Mouse (Mus musculus): ENCODE results near the gene A730015C16Rik.
A peak's percentile ranks its signal among the peaks of the same experiment; 100 is the strongest.

Gene A730015C16Rik

DNA sequence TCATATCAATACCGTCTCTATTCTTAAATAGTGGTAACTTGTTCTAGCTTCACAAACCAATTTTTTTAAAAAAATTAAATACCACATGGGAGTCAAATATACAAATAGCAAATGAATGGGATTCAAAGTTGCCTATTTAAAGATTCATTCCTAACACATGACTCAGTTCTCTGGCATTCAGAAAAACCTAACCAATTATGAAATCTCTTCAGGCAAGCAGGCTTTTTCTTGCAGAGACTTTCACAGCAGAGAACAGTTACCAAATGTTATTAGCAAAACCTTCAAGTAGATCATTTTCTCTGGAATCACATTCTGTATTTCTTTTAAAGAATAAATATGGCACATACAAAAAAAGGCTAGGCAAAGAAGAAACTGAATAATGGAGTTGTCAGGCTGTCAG lies 17.7 kb downstream of the A730015C16Rik start:
- no peak for DNase-seq (ENCODE audit: low spot score in 2 of 2)

DNA sequence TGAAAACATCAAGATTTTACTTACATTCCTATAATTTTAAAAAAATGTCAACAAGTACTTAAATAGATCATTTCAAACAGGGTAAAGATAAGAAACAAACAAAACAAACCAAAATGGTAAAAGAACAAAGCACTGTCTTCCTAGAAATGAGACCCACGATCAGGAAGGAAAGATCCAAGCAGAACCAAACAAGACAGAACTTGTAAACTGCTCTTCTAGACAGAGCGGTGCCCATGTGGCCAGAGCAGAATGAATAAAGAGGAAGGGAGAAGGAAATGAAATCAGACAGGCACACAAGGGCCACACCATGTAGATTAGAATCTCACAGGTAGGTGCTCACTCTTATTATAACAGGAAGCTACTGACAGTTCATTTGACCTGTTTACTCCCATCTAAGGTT lies 21.8 kb downstream of the A730015C16Rik start:
- DNase-seq (ENCODE audit: low spot score in 2 of 2), result no peak

DNA sequence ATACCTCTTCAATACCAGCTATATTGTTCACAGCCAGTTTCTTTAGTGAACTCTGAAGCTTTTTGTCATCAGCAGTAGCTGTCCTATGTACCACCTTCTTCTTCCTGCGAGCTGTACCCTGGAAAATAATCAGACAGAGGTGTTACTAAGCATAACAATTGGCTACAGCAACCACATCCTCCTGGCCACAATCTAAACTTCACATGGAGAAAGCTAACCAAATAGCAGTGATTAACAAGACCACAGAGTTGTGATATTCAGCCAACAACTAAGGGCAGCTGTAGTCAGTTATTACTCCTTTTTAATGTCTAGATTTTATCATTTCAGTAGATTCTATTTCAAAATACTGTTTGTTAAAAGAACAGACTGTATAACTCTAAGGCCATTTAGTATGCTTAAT lies 22.3 kb downstream of the A730015C16Rik start:
- DNase-seq (ENCODE audit: low spot score in 2 of 2), result no peak

DNA sequence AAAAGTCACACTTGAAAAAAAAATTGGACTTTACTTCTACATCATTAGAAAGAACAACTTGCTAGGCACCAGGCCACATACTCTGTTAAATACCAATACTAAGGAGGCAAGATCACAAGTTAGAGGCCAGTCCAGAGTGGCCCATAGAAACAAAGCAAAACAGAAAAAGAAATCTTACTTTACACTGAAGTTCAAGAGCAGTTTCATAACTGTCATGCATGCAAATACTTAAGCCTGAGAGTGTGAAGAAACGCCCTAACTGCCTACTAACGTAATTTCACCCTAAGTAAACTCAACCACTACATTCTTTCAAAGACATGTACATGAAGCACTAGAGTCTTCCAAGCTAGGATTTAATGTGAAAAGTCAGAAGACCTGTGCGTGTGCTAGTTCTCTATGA lies 22.7 kb downstream of the A730015C16Rik start:
- no peak for DNase-seq (ENCODE audit: low spot score in 2 of 2)

DNA sequence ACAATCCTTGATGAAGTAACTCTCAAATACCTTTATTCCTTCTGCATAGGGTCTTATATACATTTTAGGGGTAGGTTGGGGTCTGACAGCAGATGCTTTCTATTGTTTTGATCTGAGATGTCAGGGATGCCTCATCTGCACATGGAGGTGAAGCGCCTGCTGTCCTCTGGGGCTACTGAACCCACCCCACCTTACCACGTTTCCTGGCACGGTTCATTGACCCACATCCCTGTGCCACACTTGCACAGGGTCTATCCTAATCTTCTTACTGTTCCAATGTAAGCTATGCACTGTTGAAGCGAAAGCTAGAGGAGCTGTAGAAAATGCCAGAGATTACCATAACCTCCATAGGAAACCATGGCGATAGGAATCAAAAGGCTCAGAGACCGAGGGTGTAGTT lies 36.9 kb downstream of the A730015C16Rik start:
- no peak for DNase-seq (ENCODE audit: low spot score in 2 of 2)

DNA sequence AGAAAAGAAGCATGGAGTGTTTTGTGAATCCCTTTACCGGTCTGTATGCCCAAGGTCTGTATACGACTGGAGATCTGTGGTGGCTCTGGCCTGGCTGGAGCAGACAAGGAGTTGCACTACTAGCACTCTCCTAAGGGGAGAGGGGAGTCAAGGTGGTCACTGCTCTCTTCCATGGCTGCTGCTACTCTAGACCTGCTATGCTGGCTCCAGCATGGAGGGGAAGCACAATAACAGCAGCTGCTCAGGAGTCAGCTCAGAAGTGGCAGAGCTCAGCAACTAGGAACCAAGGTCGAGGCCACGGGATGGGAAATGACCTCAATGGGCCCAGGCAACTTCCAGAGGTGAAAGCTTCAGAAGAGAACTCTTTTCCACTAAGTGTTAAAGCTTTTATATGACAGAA lies 37.3 kb downstream of the A730015C16Rik start:
- DNase-seq (ENCODE audit: low spot score in 2 of 2), result no peak

DNA sequence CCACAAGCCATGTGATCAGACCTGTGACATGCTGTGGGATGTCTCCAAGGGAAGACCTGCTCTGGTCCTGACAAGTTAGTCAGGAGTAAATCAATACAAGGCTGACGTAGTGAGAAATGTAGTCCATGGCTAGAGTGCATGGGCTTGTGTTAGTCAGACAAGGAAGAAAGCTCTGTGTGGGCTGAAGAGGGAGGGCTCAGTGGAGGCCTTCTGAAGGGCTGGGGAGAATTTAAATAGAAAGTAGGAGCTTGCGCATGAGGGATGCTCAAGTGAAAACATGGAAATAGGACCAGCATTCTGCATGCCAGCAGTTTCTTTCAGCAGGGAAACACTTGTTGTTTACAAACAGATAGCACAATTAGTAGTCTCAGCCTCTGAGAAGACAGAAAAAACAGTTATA lies 44.9 kb downstream of the A730015C16Rik start:
- DNase-seq (ENCODE audit: low spot score in 2 of 2), result no peak

DNA sequence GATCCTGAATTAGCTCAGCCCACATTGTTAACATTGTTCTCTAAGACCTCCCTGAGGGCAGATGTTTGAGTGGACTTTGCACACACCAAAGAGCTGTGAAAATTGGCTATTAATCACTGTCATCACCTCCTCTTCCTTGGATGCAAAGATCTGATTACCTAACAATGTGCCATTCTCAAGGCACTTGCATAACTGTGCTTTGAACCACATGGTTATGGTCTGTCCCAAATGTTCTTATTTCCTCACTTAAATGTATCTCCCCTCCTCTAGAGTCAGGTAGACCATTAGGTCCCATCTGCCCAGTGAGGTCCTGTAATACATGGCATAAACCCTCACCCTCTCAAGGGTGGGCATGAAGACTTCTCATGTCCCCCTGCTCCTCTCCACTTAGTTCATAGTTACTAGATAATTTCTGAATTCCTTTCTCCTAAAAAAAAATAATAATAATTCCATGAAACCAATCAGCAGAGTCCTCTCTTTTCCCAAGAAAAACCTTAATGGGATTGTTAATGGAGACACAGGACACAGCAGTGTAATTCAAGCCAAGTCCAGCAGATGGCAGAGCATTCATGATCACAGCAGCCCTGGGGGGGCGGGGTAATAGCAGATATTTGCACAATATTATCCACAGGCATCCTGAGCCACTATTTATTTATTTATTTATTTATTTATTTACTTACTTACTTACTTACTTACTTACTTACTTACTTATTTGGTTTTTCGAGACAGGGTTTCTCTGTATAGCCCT lies 50.2 kb downstream of the A730015C16Rik start:
- peak in 1 of 2 experiments; percentile 68 for DNase-seq (ENCODE audit: low spot score in 2 of 2)
